Mouse (Mus musculus): ENCODE data around the gene Cxcr4. TPM values are rescaled to one million over a fixed set of nuclear protein-coding genes. Genes with fewer than 3 reads are reported as not detected.
"Not testable (repeated sequence)": the region's sequence is repeated elsewhere in the genome, so short reads cannot be mapped to it uniquely, and the experiment has no call there.

Gene Cxcr4
- total RNA-seq, 2 experiments from 2014 or later = 307 to 516 TPM

DNA sequence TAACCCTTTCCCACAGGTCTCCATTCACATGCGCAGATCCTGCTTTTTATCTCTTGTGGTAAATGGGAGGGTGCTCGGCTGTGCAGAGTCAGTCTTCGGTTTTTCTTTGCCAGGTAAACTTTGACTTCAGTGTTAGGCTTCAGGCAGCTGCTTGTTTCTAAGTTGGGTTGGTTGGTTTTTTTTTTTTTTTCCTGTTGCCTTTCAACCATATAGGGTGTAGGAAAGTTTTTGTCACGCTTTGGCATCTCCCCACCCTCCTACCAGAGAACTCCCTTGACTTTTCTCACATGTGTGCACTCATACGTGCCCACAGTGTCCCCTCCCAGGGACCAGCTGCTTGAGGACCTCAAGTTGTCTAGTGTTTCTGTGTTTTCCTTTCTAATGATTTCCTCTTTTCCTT is 9.2 kb upstream of the Cxcr4 start:
- ATAC-seq (ENCODE audit: poor library complexity, severe bottlenecking) = no peak

DNA sequence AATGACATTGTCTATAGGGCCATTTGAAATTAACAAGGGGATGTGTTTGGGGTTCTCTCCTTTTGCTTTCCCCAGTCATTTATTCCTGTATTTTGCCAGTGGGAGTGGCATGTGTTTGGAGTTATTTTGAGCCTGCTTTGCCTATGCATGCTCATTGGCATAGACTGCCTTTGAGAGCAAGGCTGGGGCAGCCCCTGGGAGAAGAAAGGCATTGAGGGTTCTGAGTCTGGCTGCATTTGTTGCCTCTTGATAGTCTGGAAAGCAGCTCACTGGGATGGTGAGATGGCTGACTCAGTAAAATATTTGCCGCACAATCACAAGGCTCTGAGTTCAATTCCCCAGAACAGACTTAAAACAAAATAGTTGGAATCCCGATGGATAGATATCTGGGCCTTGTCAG is 8.5 kb upstream of the Cxcr4 start:
- no peak for ATAC-seq (ENCODE audit: poor library complexity, severe bottlenecking)

DNA sequence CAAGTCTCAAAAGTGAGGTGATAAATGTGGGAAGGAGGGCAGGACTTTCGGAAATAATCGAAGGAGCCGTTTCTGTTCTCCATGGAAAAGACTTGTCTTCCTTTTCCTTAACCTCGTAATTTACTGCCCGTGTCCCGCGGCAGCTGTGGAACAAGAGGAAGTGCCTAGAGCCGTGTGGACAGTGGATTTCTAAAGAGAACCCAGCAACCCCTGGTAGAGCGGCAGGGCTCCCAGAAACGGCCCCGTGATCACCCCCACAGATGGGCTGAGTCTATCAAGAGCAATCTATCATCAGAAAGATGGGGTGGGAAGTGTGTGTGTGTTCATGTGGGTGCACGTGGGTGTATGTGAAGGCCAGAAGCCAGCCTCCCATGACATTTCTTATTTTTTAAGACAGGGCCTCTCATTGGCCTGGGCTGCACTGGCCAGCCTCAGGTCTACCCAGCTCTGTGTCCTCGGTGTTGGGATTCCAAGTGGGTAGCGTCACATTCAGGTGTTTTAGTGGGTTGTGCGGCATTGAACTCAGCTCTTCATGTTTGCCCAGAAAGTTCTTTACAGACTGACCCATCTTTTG is 5.2 kb upstream of the Cxcr4 start:
- peak; percentile 52 for ATAC-seq (ENCODE audit: poor library complexity, severe bottlenecking)

GRCm38 (mm10) chr1:128595528-128595927 is 3.4 kb upstream of the Cxcr4 start:
- no peak for ATAC-seq (ENCODE audit: poor library complexity, severe bottlenecking)

- ATAC-seq (ENCODE audit: poor library complexity, severe bottlenecking) = no peak
Observed at GRCm38 (mm10) chr1:128595105-128595420, 3.0 kb upstream of the Cxcr4 start.

DNA sequence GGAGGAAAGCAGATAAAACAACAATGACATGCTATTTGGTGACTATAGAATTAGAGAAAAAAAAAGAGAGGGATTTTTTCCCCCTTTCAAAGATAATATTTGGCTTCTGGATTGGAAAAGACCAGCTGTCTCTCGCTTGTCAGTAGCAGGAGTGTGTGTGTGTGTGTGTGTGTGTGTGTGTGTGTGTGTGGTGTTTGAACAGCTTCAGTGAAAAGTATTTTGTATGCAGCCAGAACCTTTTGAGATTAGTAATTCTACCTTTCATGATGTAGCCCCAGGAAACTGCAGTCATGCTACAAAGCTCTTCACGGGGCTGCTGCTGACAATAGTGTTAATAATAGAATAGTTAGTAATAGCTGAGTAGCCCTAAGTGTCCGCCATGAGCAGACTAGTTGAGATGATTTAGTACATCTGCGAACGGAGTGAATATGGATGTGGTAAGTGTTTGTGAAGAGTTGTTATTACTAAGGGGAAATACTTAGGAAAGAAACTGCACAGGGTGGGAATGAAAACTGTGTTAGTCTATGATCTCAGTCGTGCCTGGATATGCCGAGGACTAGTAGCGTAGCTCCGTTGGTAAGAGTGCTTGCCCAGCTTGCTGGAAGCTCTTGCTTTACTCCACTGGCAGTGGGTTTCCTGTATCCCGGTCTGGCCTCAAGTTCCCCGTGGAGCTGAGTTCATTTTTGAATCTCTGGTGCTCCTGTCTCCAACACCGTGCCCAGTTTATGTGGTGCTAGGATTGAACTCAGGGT is 2.4 kb upstream of the Cxcr4 start:
- ATAC-seq (ENCODE audit: poor library complexity, severe bottlenecking) = no peak

GRCm38 (mm10) chr1:128592961-128593501 is 938 bp upstream of the Cxcr4 start:
- peak; percentile 1; the same call in 1 of the 2 replicates for ATAC-seq (ENCODE audit: poor library complexity, severe bottlenecking)

GRCm38 (mm10) chr1:128591721-128592210 is 327 bp downstream of the Cxcr4 start:
- ATAC-seq (ENCODE audit: poor library complexity, severe bottlenecking) = no peak

DNA sequence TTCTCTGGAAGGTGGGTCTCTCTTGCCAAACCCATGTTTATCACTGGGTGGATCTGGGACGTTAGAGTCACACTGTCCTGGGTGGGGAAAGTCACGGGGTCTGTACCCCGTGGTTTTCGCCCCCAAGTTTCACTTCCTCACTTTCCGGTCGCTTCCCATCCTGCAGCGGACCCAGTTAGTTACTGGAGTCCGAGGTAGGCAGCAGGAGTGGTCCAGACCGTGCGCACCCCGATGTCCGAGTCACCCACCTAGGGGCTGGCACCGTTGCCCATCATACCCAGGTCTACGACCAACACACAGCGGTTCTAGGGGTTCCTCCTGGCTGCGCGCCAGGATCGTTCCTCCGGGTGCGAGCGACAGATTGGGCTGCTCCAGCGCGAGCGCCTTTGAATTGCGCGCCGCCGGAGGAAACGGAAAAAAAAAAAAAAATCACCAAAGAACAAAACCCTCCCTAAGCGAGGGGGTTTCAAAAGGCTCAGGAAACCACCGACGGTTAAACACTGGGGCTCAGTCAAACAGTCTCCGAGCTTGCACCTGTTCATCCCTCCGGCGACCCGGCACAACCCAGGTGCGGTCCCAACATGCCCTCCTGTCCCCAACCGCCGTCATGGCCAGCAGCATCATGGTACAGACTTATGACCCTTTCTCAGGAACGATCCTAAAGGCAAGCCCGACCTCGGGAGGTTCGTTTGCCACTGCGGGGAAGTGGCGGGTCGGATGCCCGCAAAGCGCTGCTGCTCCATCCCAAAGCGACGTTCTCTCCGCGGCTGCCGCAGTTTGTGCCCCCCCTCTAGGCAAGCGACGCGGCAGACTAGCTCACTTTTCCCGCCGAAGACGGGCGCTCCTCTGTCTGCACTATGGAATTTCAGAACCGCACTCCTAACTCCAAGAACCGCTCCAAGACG is 1.0 kb downstream of the Cxcr4 start:
- ATAC-seq (ENCODE audit: poor library complexity, severe bottlenecking) = peak; percentile 42

DNA sequence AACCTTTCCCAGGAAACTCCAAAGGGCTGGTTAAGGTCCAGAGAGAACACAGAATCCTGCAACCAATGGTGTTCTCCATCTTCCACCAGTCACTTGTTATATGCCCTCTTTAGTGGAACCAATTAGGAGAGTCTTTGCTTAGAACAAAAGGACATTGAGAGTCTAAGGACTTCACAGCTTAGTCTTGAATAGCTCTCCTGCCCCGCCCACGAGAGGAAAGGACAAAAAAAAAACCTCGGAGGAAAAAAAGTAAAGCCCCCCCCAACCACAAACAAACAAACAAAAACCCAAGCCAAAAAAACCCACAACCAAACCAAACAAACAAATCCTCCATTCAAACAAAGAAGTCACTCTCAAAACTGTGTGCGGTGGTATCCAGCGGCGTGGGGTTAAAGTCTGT is 2.1 kb downstream of the Cxcr4 start:
- ATAC-seq (ENCODE audit: poor library complexity, severe bottlenecking) = no peak

DNA sequence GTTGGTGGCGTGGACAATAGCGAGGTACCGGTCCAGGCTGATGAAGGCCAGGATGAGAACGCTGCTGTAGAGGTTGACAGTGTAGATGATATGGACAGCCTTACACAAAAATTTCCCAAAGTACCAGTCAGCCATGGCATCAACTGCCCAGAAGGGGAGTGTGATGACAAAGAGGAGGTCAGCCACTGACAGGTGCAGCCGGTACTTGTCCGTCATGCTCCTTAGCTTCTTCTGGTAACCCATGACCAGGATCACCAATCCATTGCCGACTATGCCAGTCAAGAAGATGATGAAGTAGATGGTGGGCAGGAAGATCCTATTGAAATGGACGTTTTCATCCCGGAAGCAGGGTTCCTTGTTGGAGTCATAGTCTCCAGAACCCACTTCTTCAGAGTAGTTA is 2.6 kb downstream of the Cxcr4 start:
- ATAC-seq (ENCODE audit: poor library complexity, severe bottlenecking) = no peak

DNA sequence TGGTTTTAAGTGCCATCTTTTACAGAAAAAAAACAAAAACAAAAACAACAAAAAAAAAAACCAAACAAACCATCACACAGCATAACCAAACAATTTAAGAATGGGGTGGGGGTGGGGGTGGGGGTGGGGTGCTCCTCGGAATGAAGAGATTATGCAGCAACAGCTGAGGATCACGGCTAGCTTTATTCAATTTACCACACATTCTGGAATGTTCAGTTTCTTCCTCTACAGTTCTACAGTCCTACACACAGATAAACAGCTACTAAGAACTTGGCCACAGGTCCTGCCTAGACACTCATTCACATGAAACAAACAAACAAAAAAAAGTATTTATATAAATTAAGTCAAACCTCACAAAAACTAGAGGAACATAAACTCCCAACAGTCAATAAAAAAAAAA is 3.8 kb downstream of the Cxcr4 start:
- ATAC-seq (ENCODE audit: poor library complexity, severe bottlenecking) = no peak

DNA sequence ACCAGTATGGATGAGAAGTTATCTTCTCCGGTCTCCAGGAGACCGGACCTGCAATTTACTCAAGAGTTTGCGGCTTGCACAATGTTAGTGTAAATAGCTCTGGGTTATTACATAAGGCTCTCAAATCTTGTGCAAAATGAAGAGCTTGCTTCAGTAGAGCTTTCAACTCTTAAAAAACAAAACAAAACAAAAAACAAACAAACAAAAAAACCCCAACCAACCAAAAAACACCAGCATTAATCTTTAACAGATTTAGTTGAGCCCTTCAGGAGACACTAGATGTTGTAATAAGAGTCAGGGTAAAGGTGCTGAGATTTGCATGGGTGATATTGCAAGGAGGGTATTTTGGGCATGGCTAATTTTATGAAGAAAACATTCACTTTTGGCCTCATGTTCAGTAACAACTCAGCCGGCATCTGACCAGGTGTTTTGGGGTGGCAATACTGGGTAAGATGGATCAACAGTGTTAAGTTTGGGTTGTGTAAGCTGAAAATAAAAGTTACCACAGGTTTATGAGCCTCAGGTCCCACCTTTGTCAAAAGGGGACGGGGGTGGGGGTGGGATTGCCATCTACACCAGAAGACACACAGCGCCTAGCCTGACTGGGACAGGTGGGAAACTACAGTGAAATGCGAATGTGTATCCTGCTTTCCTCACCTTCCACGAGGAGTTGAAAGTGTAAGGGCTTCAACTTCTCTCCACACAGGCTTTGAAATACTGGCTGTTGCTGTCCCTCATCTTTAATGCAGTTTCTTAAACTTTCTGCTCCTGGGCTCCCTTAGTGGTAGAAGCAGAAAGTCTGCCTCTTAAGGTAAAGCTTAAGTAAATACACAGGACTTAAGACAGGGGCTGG is 4.9 kb downstream of the Cxcr4 start:
- ATAC-seq (ENCODE audit: poor library complexity, severe bottlenecking) = peak; percentile 23

DNA sequence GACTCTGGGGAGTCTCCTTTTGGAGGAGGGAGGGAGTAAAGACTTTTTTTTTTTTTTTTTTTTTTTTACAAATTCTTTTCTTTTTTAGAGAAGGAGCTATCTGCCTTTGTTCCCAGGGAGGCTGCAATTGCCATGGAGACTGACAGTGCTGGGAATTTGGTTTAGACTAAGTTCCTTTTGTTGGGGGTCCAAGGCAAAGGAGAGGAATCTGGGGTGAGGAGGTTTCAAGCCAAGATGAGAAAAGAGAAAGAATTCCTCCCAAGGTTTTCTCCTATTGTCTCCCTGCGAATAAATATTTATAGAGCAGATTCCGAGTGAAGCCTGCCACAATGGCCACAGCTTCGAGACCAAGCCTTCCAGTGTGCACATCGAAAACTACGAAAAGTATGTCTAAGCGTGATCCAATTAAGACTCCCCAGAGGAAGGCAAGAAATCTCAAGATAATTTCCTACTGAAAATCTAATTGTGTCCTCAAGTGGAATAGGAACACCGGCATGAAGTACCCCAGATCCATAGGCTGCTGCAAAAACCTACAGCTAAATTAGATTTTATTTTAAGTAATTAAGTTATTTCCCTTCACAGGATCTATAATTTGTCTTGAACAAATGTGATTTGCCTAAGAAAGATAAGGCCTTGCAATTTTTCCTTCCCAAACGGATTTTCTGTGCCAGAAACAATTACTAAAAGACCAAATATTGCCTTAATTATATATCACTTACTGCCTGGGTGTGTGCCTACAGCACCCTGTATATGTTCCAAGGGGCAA is 5.7 kb downstream of the Cxcr4 start:
- no peak for ATAC-seq (ENCODE audit: poor library complexity, severe bottlenecking)

DNA sequence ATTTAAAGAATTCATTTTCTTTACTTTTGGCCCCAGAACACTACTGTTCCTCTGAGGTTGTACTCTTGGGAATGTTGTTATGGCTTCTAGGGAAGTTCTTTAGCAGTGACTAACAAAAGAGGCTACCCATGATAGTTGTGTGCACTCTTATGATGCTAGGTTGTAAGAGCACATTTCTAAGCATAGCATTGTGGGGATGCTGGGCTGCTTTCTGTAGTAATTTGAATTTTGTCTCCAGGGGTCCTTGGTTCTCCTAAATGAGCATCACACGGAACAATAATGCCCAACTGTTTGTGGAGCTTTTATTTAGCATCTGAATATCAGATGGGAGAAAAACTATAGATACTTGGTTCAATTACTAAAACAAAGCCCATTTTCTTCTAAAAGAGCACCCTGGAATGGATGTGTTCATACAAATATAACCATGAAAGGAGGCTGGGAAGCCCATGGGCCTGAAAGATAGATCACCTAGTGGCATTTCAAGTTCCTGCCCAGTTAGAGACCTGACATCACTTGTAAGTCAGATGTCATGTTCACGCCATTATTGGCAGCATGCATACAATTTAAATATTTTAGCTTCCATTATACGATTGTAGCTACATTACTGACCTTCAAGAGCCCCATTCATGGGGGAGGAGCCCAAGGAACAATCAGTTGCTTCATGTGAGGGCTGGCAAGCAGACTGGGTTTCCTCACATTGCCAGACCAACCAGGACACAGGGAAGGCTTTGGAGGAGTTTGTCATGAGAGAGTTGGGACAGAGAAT is 6.5 kb downstream of the Cxcr4 start:
- ATAC-seq (ENCODE audit: poor library complexity, severe bottlenecking) = no peak

DNA sequence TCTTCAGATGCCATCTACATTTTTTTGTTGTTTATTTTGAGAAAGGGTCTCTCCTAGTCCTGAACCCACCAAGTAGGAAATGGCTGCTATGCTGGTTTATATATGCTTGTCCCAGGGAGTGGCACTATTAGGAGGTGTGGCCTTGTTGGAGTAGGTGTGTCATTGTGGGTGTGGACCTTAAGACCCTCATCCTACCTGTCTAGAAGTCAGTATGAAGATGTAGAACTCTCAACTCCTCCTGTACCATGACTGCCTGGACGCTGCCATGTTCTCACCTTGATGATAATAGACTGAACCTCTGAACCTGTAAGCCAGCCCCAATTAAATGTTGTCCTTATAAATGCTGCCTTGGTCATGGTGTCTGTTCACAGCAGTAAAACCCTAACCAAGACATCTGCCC is 7.4 kb downstream of the Cxcr4 start:
- ATAC-seq (ENCODE audit: poor library complexity, severe bottlenecking) = not testable (repeated sequence)

DNA sequence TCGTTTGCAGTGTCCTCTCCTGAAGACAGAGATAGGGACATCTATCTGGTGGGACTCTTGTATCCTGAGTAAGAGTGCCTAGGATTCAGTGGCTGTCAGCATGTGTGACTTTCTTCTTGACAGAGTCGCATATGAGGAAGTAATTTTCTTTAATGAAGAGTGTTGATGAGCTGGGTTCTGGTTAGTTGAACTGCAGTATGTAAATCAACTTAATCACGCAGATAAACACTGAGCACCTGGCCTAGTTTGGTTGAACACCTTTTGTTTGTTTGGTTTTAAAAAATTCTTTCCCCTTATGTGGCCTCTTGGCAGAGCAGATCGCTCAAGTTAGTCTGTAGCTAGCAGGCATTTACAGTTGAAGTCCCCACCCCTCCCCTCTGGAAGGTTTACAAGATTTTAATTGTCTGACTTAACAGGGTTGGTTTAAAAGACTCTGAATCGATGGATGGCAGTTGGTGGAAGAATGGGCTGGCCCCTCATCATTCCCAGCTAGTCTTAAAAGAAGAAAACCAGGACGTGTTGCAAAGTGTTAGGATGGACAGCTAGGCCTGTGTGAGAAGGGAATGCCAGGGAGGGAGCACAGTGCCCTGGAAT is 8.7 kb downstream of the Cxcr4 start:
- no peak for ATAC-seq (ENCODE audit: poor library complexity, severe bottlenecking)

GRCm38 (mm10) chr1:128580321-128580720 is 11.8 kb downstream of the Cxcr4 start:
- ATAC-seq (ENCODE audit: poor library complexity, severe bottlenecking) = no peak

DNA sequence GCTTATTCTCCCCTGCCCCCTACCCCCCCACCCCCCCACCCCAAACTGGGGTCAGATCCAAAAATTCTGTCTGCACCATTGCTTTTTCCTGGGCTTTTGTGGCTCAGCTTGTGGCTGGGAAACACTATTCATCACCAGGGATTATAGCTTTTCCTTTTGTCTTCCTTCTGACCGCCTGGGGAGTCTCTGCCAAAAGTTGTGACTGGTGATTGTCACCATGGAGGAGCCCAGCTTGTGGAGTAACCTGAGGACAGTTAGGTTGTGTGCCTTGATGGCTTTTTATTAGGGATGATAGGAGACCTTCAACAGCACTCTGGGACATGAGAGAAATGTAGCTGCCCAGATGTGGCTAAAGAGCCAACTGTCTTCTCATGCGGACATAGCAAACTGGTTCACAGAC is 13.6 kb downstream of the Cxcr4 start:
- ATAC-seq (ENCODE audit: poor library complexity, severe bottlenecking) = no peak

Measured in megakaryocyte, adult 5-6 weeks (primary cell).